Mouse (Mus musculus) G1E (cell line): ENCODE measurements at regions not wholly inside any gene's neighbourhood (a gene's known extent, or its start where the extent isn't known, plus 50 kb on each side); places are given as distances from the start of the nearest gene placed in this dataset.

Experiments used
- CTCF ChIP-seq: IDR thresholded peaks from 2 replicates; pipeline ENCODE4 v1.5.1; 2012; ENCODE audit warnings: low read depth, low read length, inconsistent platforms, mixed read lengths
- GATA1 ChIP-seq: IDR thresholded peaks from 2 replicates; pipeline ENCODE4 v1.6.1; 2012; ENCODE audit warnings: borderline replicate concordance, low read length, inconsistent platforms, mixed read lengths
- POLR2AphosphoS5 ChIP-seq: IDR thresholded peaks from 2 replicates; pipeline ENCODE4 v1.6.1; 2012; ENCODE audit warnings: low read depth, low read length, inconsistent platforms; ENCODE audit not compliant: insufficient replicate concordance
- TAL1 ChIP-seq: conservative IDR thresholded peaks from 2 replicates; pipeline ENCODE4 v1.6.1; 2012; ENCODE audit warnings: low read depth, low read length, inconsistent platforms, mixed read lengths

- TF ChIP-seq CTCF, result no peak
- no peak for TF ChIP-seq TAL1
- TF ChIP-seq POLR2AphosphoS5, result no peak
- TF ChIP-seq GATA1, result no peak
Measured at GRCm38 (mm10) chr7:73618758-73619416, 77.3 kb upstream of the Chd2 start.
